8 mouse cellular contexts compared by ENCODE assay signal in genomic region chr1:52817813-52818147, GRCm38 (mm10). TPM values are rescaled to one million over a fixed set of nuclear protein-coding genes. Genes with fewer than 3 reads are reported as not detected.
A peak's percentile ranks its signal among the peaks of the same experiment; 100 is the strongest.
DNase-seq lines count a peak whose midpoint lies in the region; ATAC-seq and TF ChIP-seq lines count a peak whose summit lies in the region.

No protein-coding gene starts in this region.

- WGBS in heart, embryonic 10.5 days: 3% methylated on average over 7 of the region's 7 CpGs
- WGBS in forebrain, embryonic 15.5 days: 6% methylated on average over 7 of the region's 7 CpGs
- WGBS in liver, embryonic 16.5 days (ENCODE audit: insufficient replicate concordance): 4% methylated on average over 7 of the region's 7 CpGs

- H3K4me2 ChIP-seq in forebrain, embryonic 15.5 days (replicated peaks): peak overlapping the region; percentile 89
- peak overlapping the region; percentile 72 for H3K4me2 ChIP-seq in liver, embryonic 16.5 days (ENCODE audit: low read depth, low read length)

- H3K4me3 ChIP-seq in heart, embryonic 10.5 days: peak overlapping the region; percentile 73
- peak overlapping the region; percentile 49 for H3K4me3 ChIP-seq in C2C12 (ENCODE audit: insufficient read depth, poor library complexity, severe bottlenecking)
- H3K4me3 ChIP-seq in forebrain, embryonic 15.5 days: peak overlapping the region; percentile 63
- peak overlapping the region; percentile 70 for H3K4me3 ChIP-seq in liver, embryonic 16.5 days (ENCODE audit: low read depth, low read length)

- peak overlapping the region; percentile 89 for H3K9ac ChIP-seq in forebrain, embryonic 15.5 days (replicated peaks)
- peak overlapping the region; percentile 65; the same call in 1 of the 2 replicates for H3K9ac ChIP-seq in liver, embryonic 16.5 days (ENCODE audit: low read depth, low read length)

- DNase-seq in heart, embryonic 10.5 days (ENCODE audit: low spot score): no peak
- no peak for DNase-seq in heart, postnatal 4 days
- no peak for DNase-seq in urinary bladder, postnatal 25 days (ENCODE audit: low spot score)
- DNase-seq in ovary, postnatal 36 days (ENCODE audit: low spot score): no peak

- H3K4me1 ChIP-seq in heart, embryonic 10.5 days: peaks cover 11% of the 10 kb centered on the region; the same call in 1 of the 2 replicates
- H3K4me1 ChIP-seq in forebrain, embryonic 15.5 days: peaks cover 15% of the 10 kb centered on the region
- H3K4me1 ChIP-seq in liver, embryonic 16.5 days (ENCODE audit: control insufficient read depth, low read depth, low read length): no peaks in the 10 kb centered on the region; the same call in 1 of the 2 replicates

- no peaks in the 10 kb centered on the region for H3K79me2 ChIP-seq in C2C12 (ENCODE audit: control insufficient read depth, insufficient read depth)

- no peak; the same call in 1 of the 2 replicates for ATAC-seq in forebrain, embryonic 15.5 days (replicated peaks)
- no peak for ATAC-seq in liver, embryonic 16.5 days (ENCODE audit: low read depth)
- ATAC-seq in CD4-positive, CD25-positive, alpha-beta regulatory T cell, adult 4 months: no peak

- H3K9me3 ChIP-seq in heart, embryonic 10.5 days: no peaks in the 10 kb centered on the region
- no peaks in the 10 kb centered on the region for H3K9me3 ChIP-seq in forebrain, embryonic 15.5 days
- H3K9me3 ChIP-seq in liver, embryonic 16.5 days (replicated peaks; ENCODE audit: control insufficient read depth, low read length): no peaks in the 10 kb centered on the region

- no peaks in the 10 kb centered on the region for H3K36me3 ChIP-seq in heart, embryonic 10.5 days
- no peaks in the 10 kb centered on the region for H3K36me3 ChIP-seq in C2C12 (ENCODE audit: control insufficient read depth, insufficient read depth)
- no peaks in the 10 kb centered on the region for H3K36me3 ChIP-seq in forebrain, embryonic 15.5 days
- no peaks in the 10 kb centered on the region for H3K36me3 ChIP-seq in liver, embryonic 16.5 days (ENCODE audit: control insufficient read depth, insufficient read depth)

- H3ac ChIP-seq in C2C12 (ENCODE audit: control insufficient read depth, insufficient read length, low read depth): no peak overlapping the region

- peak overlapping the region; percentile 93 for H3K27ac ChIP-seq in heart, embryonic 10.5 days
- peak overlapping the region; percentile 76 for H3K27ac ChIP-seq in forebrain, embryonic 15.5 days (replicated peaks)
- H3K27ac ChIP-seq in liver, embryonic 16.5 days (ENCODE audit: low read length): no peak overlapping the region

- TF ChIP-seq CTCF in C2C12 (IDR thresholded peaks at IDR 0.05; ENCODE audit: control insufficient read depth, insufficient read depth, insufficient read length): no peak

- no peaks in the 10 kb centered on the region for H3K27me3 ChIP-seq in heart, embryonic 10.5 days (ENCODE audit: insufficient read depth, poor library complexity, severe bottlenecking)
- H3K27me3 ChIP-seq in C2C12 (ENCODE audit: control insufficient read depth, insufficient read depth, insufficient read length): no peaks in the 10 kb centered on the region
- H3K27me3 ChIP-seq in forebrain, embryonic 15.5 days: no peaks in the 10 kb centered on the region
- H3K27me3 ChIP-seq in liver, embryonic 16.5 days (ENCODE audit: control insufficient read depth, insufficient read depth, low read depth, low read length): no peaks in the 10 kb centered on the region

- no peaks in the 10 kb centered on the region for H3K79me3 ChIP-seq in C2C12 (ENCODE audit: low read depth)

TF ChIP-seq in C2C12, 6 proteins besides CTCF, POLR2A, EP300 and RAD21:
- no peak for TF ChIP-seq CEBPB (IDR thresholded peaks at IDR 0.05; ENCODE audit: low read depth)
- TF ChIP-seq USF1 (IDR thresholded peaks at IDR 0.05; ENCODE audit: low read depth): no peak
- TF ChIP-seq MAX (IDR thresholded peaks at IDR 0.05): no peak
- no peak for TF ChIP-seq FOSL1 (IDR thresholded peaks at IDR 0.05; ENCODE audit: insufficient read depth, low read length, poor library complexity, severe bottlenecking)
- no peak for TF ChIP-seq MYOD1 (IDR thresholded peaks at IDR 0.05; ENCODE audit: control insufficient read depth, insufficient read length, low read depth)
- TF ChIP-seq MYOG (IDR thresholded peaks at IDR 0.05; ENCODE audit: control insufficient read depth, extremely low read depth, insufficient read length): no peak

RNA-seq across cellular contexts. Expression of gene Inpp1, which starts 0.3 kb away (rescaled TPM):
- 13.8 and 15.5 TPM in 2 replicates for polyA plus RNA-seq in heart, embryonic 10.5 days (2016; fragmentation: Nextera tagmentation; extraction: Ambion mirVana)
- 10 to 100 TPM; 20.5 to 22.3 TPM for total RNA-seq in heart, postnatal 4 days (2021)
- 6.7 TPM for polyA plus RNA-seq in C2C12 (2012; fragmentation: generic; extraction: Trizol)
- 20.0 and 24.3 TPM in 2 replicates for polyA plus RNA-seq in forebrain, embryonic 15.5 days (2015; fragmentation: Nextera tagmentation; extraction: Ambion mirVana)
- polyA plus RNA-seq in liver, embryonic 16.5 days (2015; fragmentation: Nextera tagmentation; extraction: Ambion mirVana): 5.3 and 5.6 TPM in 2 replicates
- polyA plus RNA-seq in CD4-positive, CD25-positive, alpha-beta regulatory T cell, adult 4 months (2017; shearing (Covaris generic)): 100 to 1,000 TPM in 1 of 2 experiments, 10 to 100 TPM in 1; 94.9 to 141 TPM

RNA-seq across cellular contexts. Expression of gene Hibch, which starts 26.9 kb away (rescaled TPM):
- 28.4 and 30.4 TPM in 2 replicates for polyA plus RNA-seq in heart, embryonic 10.5 days (2016; fragmentation: Nextera tagmentation; extraction: Ambion mirVana)
- 10 to 100 TPM; 45.3 to 47.2 TPM for total RNA-seq in heart, postnatal 4 days (2021)
- 6.0 TPM for polyA plus RNA-seq in C2C12 (2012; fragmentation: generic; extraction: Trizol)
- 21.4 and 21.7 TPM in 2 replicates for polyA plus RNA-seq in forebrain, embryonic 15.5 days (2015; fragmentation: Nextera tagmentation; extraction: Ambion mirVana)
- polyA plus RNA-seq in liver, embryonic 16.5 days (2015; fragmentation: Nextera tagmentation; extraction: Ambion mirVana): 14.8 and 16.7 TPM in 2 replicates
- polyA plus RNA-seq in CD4-positive, CD25-positive, alpha-beta regulatory T cell, adult 4 months (2017; shearing (Covaris generic)): 10 to 100 TPM; 26.4 to 27.5 TPM
